Mouse (Mus musculus) cerebellum, adult 2 months (tissue): Measurements from ENCODE around the gene 4921504E06Rik. TPM values are rescaled to one million over a fixed set of nuclear protein-coding genes. Genes with fewer than 3 reads are reported as not detected.

ENCODE experiments used
- DNase-seq, 2 experiments: peaks; one replicate each; pipeline ENCODE4 v3.0.0; 2021
- H3K27ac ChIP-seq: fragments of 200-500 bp; 2 replicates; pipeline ENCODE4 v1.5.1; 2012; ENCODE audit warnings: low read length, control low read depth, inconsistent platforms; ENCODE audit not compliant: insufficient read depth
- H3K27me3 ChIP-seq: fragments of 200-500 bp; 2 replicates; pipeline ENCODE4 v1.6.1; 2012; ENCODE audit warnings: inconsistent platforms, mild to moderate bottlenecking, low read length, moderate library complexity; ENCODE audit not compliant: control insufficient read depth, insufficient read depth
- H3K4me1 ChIP-seq: fragments of 200-500 bp; 2 replicates; pipeline ENCODE4 v1.6.1; 2011; ENCODE audit warnings: low read length; ENCODE audit not compliant: control insufficient read depth, insufficient read depth
- H3K4me3 ChIP-seq: fragments of 200-500 bp; replicated peaks from 2 replicates; pipeline ENCODE3; 2011; ENCODE audit warnings: mild to moderate bottlenecking, low read depth, low read length, control low read depth; ENCODE audit not compliant: insufficient read depth
- CTCF ChIP-seq: fragments of 200-500 bp; IDR thresholded peaks from 2 replicates; pipeline ENCODE4 v1.5.1; 2011; ENCODE audit warnings: low read depth, mild to moderate bottlenecking, control low read depth, low read length, moderate library complexity, borderline replicate concordance; ENCODE audit not compliant: insufficient read depth
- POLR2A ChIP-seq: fragments of 200-500 bp; IDR thresholded peaks from 2 replicates; pipeline ENCODE4 v1.6.1; 2011; ENCODE audit warnings: low read length, control low read depth, borderline replicate concordance; ENCODE audit not compliant: insufficient read depth
- WGBS: fragments of 180-500 bp; shearing (Covaris S2); methylation state at CpG from one replicate; pipeline ENCODE4 v1.1.7; 2018; 5-methylcytosine and 5-hydroxymethylcytosine counted together
- polyA plus RNA-seq: library from polyadenylated mRNA; depleted of rRNA; stranded (reverse); fragments of >200 nt; gene quantifications from 2 replicates; pipeline ENCODE4 v1.2.3, GENCODE M21; 2012

The 4921504E06Rik gene
- polyA plus RNA-seq, 1 experiment = not detected

- no peak for DNase-seq
- WGBS = under 1% methylated on average over 33 of the region's 33 CpGs
- Histone ChIP-seq H3K27ac (no peak overlapping the region), H3K27me3 (peaks cover 6% of the 10 kb centered on the region; the same call in 1 of the 2 replicates), H3K4me3 (no peak overlapping the region), H3K4me1 (no peaks in the 10 kb centered on the region)
- no peak for TF ChIP-seq POLR2A
Measured at GRCm38 (mm10) chr2:19430746-19431145, 123.0 kb downstream of the 4921504E06Rik start.

GRCm38 (mm10) chr2:19429691-19430690 is 123.7 kb downstream of the 4921504E06Rik start:
- Histone ChIP-seq H3K27ac (no peak overlapping the region), H3K4me1 (no peaks in the 10 kb centered on the region), H3K27me3 (peaks cover 6% of the 10 kb centered on the region; the same call in 1 of the 2 replicates), H3K4me3 (no peak overlapping the region)
- no peak for DNase-seq
- TF ChIP-seq CTCF (no peak), POLR2A (no peak)
- 2% methylated on average over 31 of the region's 31 CpGs for WGBS

- no peaks in the 10 kb centered on the region for H3K4me1 ChIP-seq
- DNase-seq = no peak
- H3K4me3 ChIP-seq = no peak overlapping the region
- no peak overlapping the region for H3K27ac ChIP-seq
- peaks cover 6% of the 10 kb centered on the region; the same call in 1 of the 2 replicates for H3K27me3 ChIP-seq
- 16% methylated on average over 10 of the region's 10 CpGs for WGBS
- TF ChIP-seq POLR2A = no peak
- no peak for TF ChIP-seq CTCF
Measured at GRCm38 (mm10) chr2:19429031-19429430, 124.7 kb downstream of the 4921504E06Rik start.

GRCm38 (mm10) chr2:19423086-19423485 is 130.6 kb downstream of the 4921504E06Rik start:
- Histone ChIP-seq H3K4me1 (no peaks in the 10 kb centered on the region), H3K4me3 (no peak overlapping the region), H3K27me3 (no peaks in the 10 kb centered on the region; the same call in 1 of the 2 replicates), H3K27ac (no peak overlapping the region)
- DNase-seq = no peak
- WGBS = 17% methylated on average over 6 of the region's 6 CpGs
- TF ChIP-seq POLR2A (no peak), CTCF (no peak)

GRCm38 (mm10) chr2:19422226-19422625 is 131.5 kb downstream of the 4921504E06Rik start:
- Histone ChIP-seq H3K4me3 (no peak overlapping the region), H3K27me3 (no peaks in the 10 kb centered on the region; the same call in 1 of the 2 replicates), H3K4me1 (no peaks in the 10 kb centered on the region), H3K27ac (no peak overlapping the region)
- no peak for TF ChIP-seq POLR2A
- TF ChIP-seq CTCF = no peak
- no peak for DNase-seq

GRCm38 (mm10) chr2:19419686-19420345 is 133.9 kb downstream of the 4921504E06Rik start:
- H3K27ac ChIP-seq = no peak overlapping the region
- TF ChIP-seq CTCF (no peak), POLR2A (no peak)
- H3K4me1 ChIP-seq = no peaks in the 10 kb centered on the region
- H3K27me3 ChIP-seq = no peaks in the 10 kb centered on the region; the same call in 1 of the 2 replicates
- no peak overlapping the region for H3K4me3 ChIP-seq
- DNase-seq = no peak
- 86% methylated on average over 1 of the region's 1 CpGs for WGBS

- H3K4me1 ChIP-seq = no peaks in the 10 kb centered on the region
- whole genome bisulfite sequencing = 72% methylated on average over 6 of the region's 6 CpGs
- no peak for DNase-seq
- no peak for TF ChIP-seq CTCF
- TF ChIP-seq POLR2A = no peak
- H3K27me3 ChIP-seq = no peaks in the 10 kb centered on the region
- no peak overlapping the region for H3K27ac ChIP-seq
- H3K4me3 ChIP-seq = no peak overlapping the region
Measured at GRCm38 (mm10) chr2:19416066-19416465, 137.6 kb downstream of the 4921504E06Rik start.
